Mouse (Mus musculus): ENCODE results near the gene Nfia. TPM values are rescaled to one million over a fixed set of nuclear protein-coding genes. Genes with fewer than 3 reads are reported as not detected.

The Nfia gene
- total RNA-seq, 2 experiments from 2014 or later = 113 to 115 TPM

- TF ChIP-seq CTCF (conservative IDR thresholded peaks at IDR 0.05) = no peak
- Histone ChIP-seq H3K27ac (peak overlapping the region; percentile 58; the same call in 1 of the 2 replicates), H3K4me3 (no peak overlapping the region)
- DNase-seq (ENCODE audit: low spot score in 2 of 2) = no peak
Measured at GRCm38 (mm10) chr4:98106445-98107092, 334.0 kb downstream of the Nfia start.

DNA sequence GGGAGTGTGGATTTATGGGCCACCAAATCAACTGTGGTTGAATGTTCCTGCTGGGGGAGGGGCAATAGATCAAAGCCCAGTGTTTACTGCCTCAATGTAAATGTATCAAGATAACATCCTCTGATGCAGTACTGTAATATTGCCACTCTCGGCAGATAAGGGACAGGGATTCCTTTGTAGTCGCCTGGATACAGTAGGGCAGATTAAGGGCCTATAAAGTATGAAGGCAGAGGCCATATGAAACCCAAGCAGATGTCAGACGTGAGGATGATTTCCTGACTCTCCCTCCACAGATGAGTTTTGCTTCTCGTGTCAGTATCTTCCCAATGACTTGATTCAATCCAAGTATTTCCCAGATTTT is 334.5 kb downstream of the Nfia start:
- Histone ChIP-seq H3K4me3 (no peak overlapping the region), H3K27ac (peak overlapping the region; percentile 58; the same call in 1 of the 2 replicates)
- TF ChIP-seq CTCF (conservative IDR thresholded peaks at IDR 0.05) = no peak
- no peak for DNase-seq (ENCODE audit: low spot score in 2 of 2)

DNA sequence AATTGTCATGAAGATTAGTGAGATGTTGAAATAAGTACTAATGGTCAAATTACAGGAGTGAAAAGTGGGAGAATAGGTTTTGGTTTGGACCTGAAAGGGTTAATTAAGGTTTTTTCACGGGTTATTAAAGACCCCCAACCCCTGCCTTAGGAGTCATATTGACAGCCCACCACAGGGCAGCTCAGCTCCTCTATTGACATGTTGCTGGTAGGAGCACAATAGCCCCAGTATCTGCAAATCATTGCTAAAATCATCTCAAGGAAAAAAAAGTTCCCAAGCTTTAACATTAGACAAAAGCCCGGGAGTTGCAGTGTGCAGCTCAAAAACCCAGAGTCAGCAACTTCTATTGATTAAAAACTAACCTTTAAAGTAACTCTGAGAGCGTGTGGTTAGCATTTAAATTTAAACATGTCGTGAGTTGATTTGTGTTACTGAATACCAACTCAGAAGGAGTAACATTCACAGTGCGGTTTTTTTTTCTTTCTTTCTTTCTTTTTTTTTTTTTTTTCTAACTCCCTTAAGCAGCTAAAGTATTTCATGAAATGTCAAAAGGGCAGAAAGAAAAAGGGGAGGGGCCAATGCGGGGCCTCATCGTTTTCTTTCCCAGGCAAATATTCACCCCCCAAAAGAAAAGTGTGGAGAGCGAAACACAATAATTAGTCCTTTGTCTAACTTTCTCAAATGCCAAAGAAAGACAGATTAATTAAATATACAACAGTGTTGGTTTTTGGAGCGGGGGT is 335.6 kb downstream of the Nfia start:
- H3K27ac ChIP-seq = peak overlapping the region; percentile 58
- no peak for DNase-seq (ENCODE audit: low spot score in 2 of 2)
- no peak for TF ChIP-seq CTCF (conservative IDR thresholded peaks at IDR 0.05)

GRCm38 (mm10) chr4:98108676-98109016 is 336.1 kb downstream of the Nfia start:
- Histone ChIP-seq H3K27ac (peak overlapping the region; percentile 58), H3K4me3 (no peak overlapping the region)
- no peak for TF ChIP-seq CTCF (conservative IDR thresholded peaks at IDR 0.05)
- DNase-seq (ENCODE audit: low spot score in 2 of 2) = peak in 1 of 2 experiments; percentile 32

More for the DNA sequence above, 335.6 kb downstream of the Nfia start:
- no peak overlapping the region for H3K4me3 ChIP-seq

DNA sequence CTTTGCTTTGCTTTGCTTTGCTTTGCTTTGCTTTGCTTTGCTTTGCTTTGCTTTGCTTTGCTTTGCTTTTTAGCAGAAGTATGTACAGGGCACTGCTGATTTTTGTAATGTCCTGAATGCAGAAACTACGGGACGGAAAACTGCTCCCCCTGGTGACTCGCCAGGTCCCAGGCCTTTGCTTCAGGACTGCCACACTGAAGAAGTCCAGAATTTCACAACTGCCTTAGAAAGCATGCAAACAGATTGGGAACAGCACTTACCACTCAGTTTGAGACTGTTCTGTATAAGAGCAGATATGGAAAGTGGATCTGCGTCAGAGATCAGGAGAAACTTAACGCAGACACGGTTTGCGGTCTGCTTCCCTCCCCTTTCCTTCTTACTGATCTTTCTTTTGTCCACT is 336.5 kb downstream of the Nfia start:
- peak; percentile 26 to 42 for DNase-seq (ENCODE audit: low spot score in 2 of 2)
- peak; percentile 71 for TF ChIP-seq CTCF (conservative IDR thresholded peaks at IDR 0.05)
- H3K27ac ChIP-seq = peak overlapping the region; percentile 58; the same call in 1 of the 2 replicates

GRCm38 (mm10) chr4:98109911-98110310 is 337.4 kb downstream of the Nfia start:
- Histone ChIP-seq H3K27ac (peak overlapping the region; percentile 58; the same call in 1 of the 2 replicates), H3K4me3 (no peak overlapping the region)
- no peak for TF ChIP-seq CTCF (conservative IDR thresholded peaks at IDR 0.05)
- no peak for DNase-seq (ENCODE audit: low spot score in 2 of 2)

More for the DNA sequence above, 336.5 kb downstream of the Nfia start:
- H3K4me3 ChIP-seq = no peak overlapping the region

DNA sequence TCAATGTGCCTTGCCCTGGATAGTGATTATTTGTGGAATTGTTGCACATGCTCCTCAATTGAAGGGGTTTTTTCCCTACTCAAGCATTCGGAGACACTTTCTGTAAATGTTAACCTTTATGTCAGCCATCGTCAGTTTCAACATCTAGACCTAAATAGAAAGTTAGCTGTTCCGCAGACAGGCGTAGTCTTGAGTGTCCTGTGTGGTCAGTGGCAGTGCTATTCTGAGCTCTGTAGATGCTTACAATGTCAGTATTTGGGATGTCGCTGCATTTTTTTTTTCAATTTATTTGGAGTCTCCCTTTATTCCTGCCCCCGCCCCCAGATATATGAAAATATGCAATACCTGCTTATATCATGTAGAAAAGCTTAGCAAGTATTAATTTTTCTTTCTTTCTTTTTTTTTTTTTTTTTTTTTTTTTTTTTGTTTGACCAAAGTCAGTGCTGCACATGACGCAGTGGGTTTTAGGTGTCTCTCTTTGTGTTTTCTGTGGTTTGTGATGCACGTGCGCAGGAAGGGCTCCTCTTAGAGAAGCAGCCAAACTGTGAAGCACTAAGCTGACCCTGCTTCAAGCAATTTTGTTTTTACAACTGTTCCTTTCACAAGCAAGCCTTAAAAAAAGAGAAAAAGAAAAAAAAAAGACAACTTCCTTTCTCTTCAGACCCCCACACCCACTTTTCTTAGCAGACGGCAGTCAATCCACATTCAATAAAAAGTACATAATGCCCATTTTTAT is 340.9 kb downstream of the Nfia start:
- no peak for TF ChIP-seq CTCF (conservative IDR thresholded peaks at IDR 0.05)
- Histone ChIP-seq H3K27ac (no peak overlapping the region; the same call in 1 of the 2 replicates), H3K4me3 (no peak overlapping the region)
- no peak for DNase-seq (ENCODE audit: low spot score in 2 of 2)

- DNase-seq (ENCODE audit: low spot score in 2 of 2) = no peak
- no peak overlapping the region for H3K27ac ChIP-seq
- no peak for TF ChIP-seq CTCF (conservative IDR thresholded peaks at IDR 0.05)
- no peak overlapping the region for H3K4me3 ChIP-seq
Measured at GRCm38 (mm10) chr4:98114966-98115365, 342.4 kb downstream of the Nfia start.

DNA sequence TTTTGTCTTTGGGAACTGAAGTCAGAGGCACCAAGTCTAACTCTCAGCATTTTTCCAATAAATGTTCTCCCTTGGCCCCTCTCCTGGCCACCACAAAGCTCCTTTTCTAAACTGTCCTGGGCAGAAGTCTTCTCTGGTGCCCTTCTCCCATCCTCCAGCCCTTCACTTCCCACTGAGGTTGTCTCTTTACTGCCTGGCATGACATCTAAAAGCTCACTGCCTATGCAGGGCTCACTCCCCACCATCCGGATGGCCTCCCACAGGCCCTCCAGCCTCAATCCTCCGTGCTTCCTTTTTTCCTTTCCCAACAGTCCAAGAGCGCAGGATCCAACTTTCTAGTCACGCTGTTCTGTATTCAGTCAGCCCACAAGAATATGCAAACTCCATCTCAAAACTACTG is 342.9 kb downstream of the Nfia start:
- Histone ChIP-seq H3K27ac (no peak overlapping the region), H3K4me3 (no peak overlapping the region)
- no peak for TF ChIP-seq CTCF (conservative IDR thresholded peaks at IDR 0.05)
- DNase-seq (ENCODE audit: low spot score in 2 of 2) = no peak

- Histone ChIP-seq H3K27ac (no peak overlapping the region), H3K4me3 (no peak overlapping the region)
- DNase-seq (ENCODE audit: low spot score in 2 of 2) = no peak
- no peak for TF ChIP-seq CTCF (conservative IDR thresholded peaks at IDR 0.05)
Measured at GRCm38 (mm10) chr4:98116046-98116445, 343.5 kb downstream of the Nfia start.

DNA sequence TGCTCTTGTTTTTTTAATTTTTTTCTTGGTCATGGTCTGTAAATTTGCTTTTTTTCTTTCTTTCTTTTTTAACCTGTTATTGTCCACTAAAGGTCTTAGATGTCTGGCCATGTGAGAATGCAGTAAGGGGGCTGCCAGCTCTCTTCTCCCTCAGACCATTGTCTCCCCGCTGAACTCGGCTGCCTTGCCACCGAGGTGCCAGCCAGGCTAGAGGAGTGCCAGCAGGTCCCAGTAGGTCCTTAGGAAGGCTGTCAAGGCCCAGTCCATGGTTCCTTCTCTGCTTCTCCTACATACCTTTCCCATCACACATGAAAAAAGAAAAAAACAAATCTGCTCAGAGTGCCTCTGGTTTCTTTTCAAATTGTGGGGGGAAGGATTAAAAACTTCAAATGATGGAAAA is 345.6 kb downstream of the Nfia start:
- no peak for TF ChIP-seq CTCF (conservative IDR thresholded peaks at IDR 0.05)
- no peak for DNase-seq (ENCODE audit: low spot score in 2 of 2)
- no peak overlapping the region for H3K4me3 ChIP-seq
- H3K27ac ChIP-seq = no peak overlapping the region

- TF ChIP-seq CTCF (conservative IDR thresholded peaks at IDR 0.05) = no peak
- DNase-seq (ENCODE audit: low spot score in 2 of 2) = no peak
- no peak overlapping the region for H3K27ac ChIP-seq
- no peak overlapping the region for H3K4me3 ChIP-seq
Measured at GRCm38 (mm10) chr4:98118761-98119675, 346.5 kb downstream of the Nfia start.
